Mouse (Mus musculus): Measurements from ENCODE around the gene Adipor2. TPM values are rescaled to one million over a fixed set of nuclear protein-coding genes. Genes with fewer than 3 reads are reported as not detected.

Gene Adipor2
- total RNA-seq, 1 experiment, result 59.4 TPM

- no peaks in the 10 kb centered on the region; a peak in 1 of 4 replicates for H3K4me1 ChIP-seq (ENCODE audit: control insufficient read depth in 2 of 2, insufficient read depth in 2 of 2, low read length in 2 of 2, poor library complexity in 1 of 2)
- H3K9ac ChIP-seq (ENCODE audit: insufficient read depth, low read depth, low read length, poor library complexity, severe bottlenecking), result no peak overlapping the region
- H3K9me3 ChIP-seq (ENCODE audit: control insufficient read depth, insufficient read depth, low read depth, low read length), result no peaks in the 10 kb centered on the region
- DNase-seq (ENCODE audit: low read depth, low spot score), result no peak
- no peak for TF ChIP-seq HCFC1 (IDR thresholded peaks at IDR 0.05; ENCODE audit: borderline replicate concordance, insufficient read depth, low read length)
- no peak for TF ChIP-seq MAFK (IDR thresholded peaks at IDR 0.05; ENCODE audit: insufficient read depth, low read depth, low read length)
- TF ChIP-seq ZNF384 (IDR thresholded peaks at IDR 0.05; ENCODE audit: low read depth, low read length), result no peak
- no peak for TF ChIP-seq CHD2 (IDR thresholded peaks at IDR 0.05; ENCODE audit: low read depth, low read length)
- no peak for TF ChIP-seq ZC3H11A (IDR thresholded peaks at IDR 0.05; ENCODE audit: borderline replicate concordance, low read depth, low read length)
- no peak overlapping the region for H3K4me3 ChIP-seq (ENCODE audit: insufficient read depth in 1 of 2, low read depth in 1 of 2, low read length in 2 of 2, poor library complexity in 1 of 2, severe bottlenecking in 1 of 2)
- H3K36me3 ChIP-seq (ENCODE audit: control insufficient read depth, insufficient read depth, low read length, poor library complexity, severe bottlenecking), result no peaks in the 10 kb centered on the region
- H3K27ac ChIP-seq (ENCODE audit: insufficient read depth, low read depth, low read length, poor library complexity, severe bottlenecking), result no peak overlapping the region
- in situ Hi-C loops (cut with MboI; ENCODE audit: low sequenced_read_pairs in 2 of 2, unreplicated experiment in 2 of 2), result no loop called here
These were observed 109.6 kb downstream of the Adipor2 start for GRCm38 (mm10) chr6:119307867-119308413.

GRCm38 (mm10) chr6:119303331-119303730 is 114.2 kb downstream of the Adipor2 start:
- H3K9me3 ChIP-seq (ENCODE audit: control insufficient read depth, insufficient read depth, low read depth, low read length), result no peaks in the 10 kb centered on the region
- H3K36me3 ChIP-seq (ENCODE audit: control insufficient read depth, insufficient read depth, low read length, poor library complexity, severe bottlenecking), result no peaks in the 10 kb centered on the region
- in situ Hi-C loops (cut with MboI; ENCODE audit: low sequenced_read_pairs in 2 of 2, unreplicated experiment in 2 of 2), result no loop called here
- DNase-seq (ENCODE audit: low read depth, low spot score), result no peak
- no peak overlapping the region for H3K27ac ChIP-seq (ENCODE audit: insufficient read depth, low read depth, low read length, poor library complexity, severe bottlenecking)
- no peak for TF ChIP-seq CHD2 (IDR thresholded peaks at IDR 0.05; ENCODE audit: low read depth, low read length)
- TF ChIP-seq ZC3H11A (IDR thresholded peaks at IDR 0.05; ENCODE audit: borderline replicate concordance, low read depth, low read length), result no peak
- no peak for TF ChIP-seq ZNF384 (IDR thresholded peaks at IDR 0.05; ENCODE audit: low read depth, low read length)
- TF ChIP-seq HCFC1 (IDR thresholded peaks at IDR 0.05; ENCODE audit: borderline replicate concordance, insufficient read depth, low read length), result no peak
- TF ChIP-seq MAFK (IDR thresholded peaks at IDR 0.05; ENCODE audit: insufficient read depth, low read depth, low read length), result no peak
- no peak overlapping the region for H3K4me3 ChIP-seq (ENCODE audit: insufficient read depth in 1 of 2, low read depth in 1 of 2, low read length in 2 of 2, poor library complexity in 1 of 2, severe bottlenecking in 1 of 2)
- no peaks in the 10 kb centered on the region; a peak in 1 of 4 replicates for H3K4me1 ChIP-seq (ENCODE audit: control insufficient read depth in 2 of 2, insufficient read depth in 2 of 2, low read length in 2 of 2, poor library complexity in 1 of 2)
- H3K9ac ChIP-seq (ENCODE audit: insufficient read depth, low read depth, low read length, poor library complexity, severe bottlenecking), result no peak overlapping the region

Other genes starting within 250 kb of the Adipor2 start
- 2.5 and 4.6 TPM in 2 replicates for gene Dcp1b, start 242.5 kb downstream of the Adipor2 start, total RNA-seq (2012; rRNA removed)
- 0.53 and 0.98 TPM in 2 replicates for gene Cacna1c, start 221.3 kb downstream of the Adipor2 start, total RNA-seq (2012; rRNA removed)
- 0.04 and 0.37 TPM in 2 replicates for gene Cacna2d4, start 181.2 kb downstream of the Adipor2 start, total RNA-seq (2012; rRNA removed)
- gene Lrtm2, start 86.9 kb downstream of the Adipor2 start, total RNA-seq (2012; rRNA removed), result 1.3 and 1.5 TPM in 2 replicates
- gene Fbxl14, start 62.0 kb upstream of the Adipor2 start, total RNA-seq (2012; rRNA removed), result 44.1 and 47.9 TPM in 2 replicates
- 2.5 and 3.5 TPM in 2 replicates for gene Wnt5b, start 126.6 kb upstream of the Adipor2 start, total RNA-seq (2012; rRNA removed)